Mouse (Mus musculus) midbrain, embryonic 16.5 days (tissue): ENCODE results near the gene Ndrg3. TPM values are rescaled to one million over a fixed set of nuclear protein-coding genes. Genes with fewer than 3 reads are reported as not detected.
A peak's percentile ranks its signal among the peaks of the same experiment; 100 is the strongest.

Experiments
- ATAC-seq: fragments of 200-750 bp; cut with Nextera tagmentation; 2 replicates; pipeline ENCODE4 v1.8.0; 2017; ENCODE audit warnings: moderate TSS enrichment
- H3K27ac ChIP-seq: fragments of 300-500 bp; sonication (generic); 2 replicates; pipeline ENCODE4 v1.5.1; 2014; ENCODE audit warnings: mild to moderate bottlenecking, low read length, mixed read lengths
- H3K27me3 ChIP-seq: fragments of 300-500 bp; sonication (generic); 2 replicates; pipeline ENCODE4 v1.6.1; 2014; ENCODE audit warnings: low read depth, low read length, mixed read lengths; ENCODE audit not compliant: control insufficient read depth, insufficient read depth
- H3K36me3 ChIP-seq: fragments of 300-500 bp; sonication (generic); 2 replicates; pipeline ENCODE4 v1.6.1; 2014; ENCODE audit warnings: mild to moderate bottlenecking, low read length, moderate library complexity, mixed read lengths; ENCODE audit not compliant: control insufficient read depth, insufficient read depth
- H3K4me1 ChIP-seq: fragments of 300-500 bp; sonication (generic); 2 replicates; pipeline ENCODE4 v1.6.1; 2014; ENCODE audit warnings: mild to moderate bottlenecking, low read length, mixed read lengths; ENCODE audit not compliant: control insufficient read depth, insufficient read depth
- H3K4me2 ChIP-seq: fragments of 300-500 bp; sonication (generic); 2 replicates; pipeline ENCODE4 v1.6.1; 2014; ENCODE audit warnings: mild to moderate bottlenecking, low read length, mixed read lengths
- H3K4me3 ChIP-seq: fragments of 300-500 bp; sonication (generic); 2 replicates; pipeline ENCODE4 v1.5.1; 2014; ENCODE audit warnings: low read depth, mild to moderate bottlenecking, low read length, moderate library complexity, mixed read lengths
- H3K9ac ChIP-seq: fragments of 300-500 bp; sonication (generic); 2 replicates; pipeline ENCODE4 v1.6.1; 2014; ENCODE audit warnings: low read depth, low read length, mixed read lengths
- H3K9me3 ChIP-seq: fragments of 300-500 bp; sonication (generic); replicated peaks from 2 replicates; pipeline ENCODE4 v1.6.1; 2014; ENCODE audit warnings: mild to moderate bottlenecking, low read length, mixed read lengths; ENCODE audit not compliant: control insufficient read depth, poor library complexity, severe bottlenecking
- WGBS: fragments of 180-500 bp; shearing (Covaris S2); extraction: QIAGEN DNeasy Blood & Tissue Kit; methylation state at CpG from one replicate; pipeline ENCODE4 v1.1.7; 2014; 5-methylcytosine and 5-hydroxymethylcytosine counted together
- polyA plus RNA-seq: library from polyadenylated mRNA; unstranded; fragments of >200 nt; fragmentation: Nextera tagmentation; extraction: Ambion mirVana; gene quantifications from 2 replicates; pipeline ENCODE4 v1.2.1, GENCODE M21; 2015

Gene Ndrg3
- polyA plus RNA-seq, 1 experiment from 2014 or later = 155 TPM

GRCm38 (mm10) chr2:157006511-157007233 is 14.8 kb upstream of the Ndrg3 start, which contains the start of gene Dsn1:
TSS of gene Dsn1 (minus strand) at chr2:157007154.
- H3K9me3 ChIP-seq = no peaks in the 10 kb centered on the region
- peak within 1 kb of the TSS; percentile 60 for H3K4me3 ChIP-seq
- H3K27ac ChIP-seq = peak within 1 kb of the TSS; percentile 76
- no peaks in the 10 kb centered on the region for H3K36me3 ChIP-seq
- peak within 1 kb of the TSS; percentile 99 for H3K4me2 ChIP-seq
- peak within 1 kb of the TSS; percentile 79 for H3K9ac ChIP-seq
- peaks cover 11% of the 10 kb centered on the region for H3K4me1 ChIP-seq
- peak; percentile 74 for ATAC-seq
- WGBS = under 1% methylated on average over 53 of the region's 56 CpGs
- H3K27me3 ChIP-seq = no peaks in the 10 kb centered on the region

- WGBS = 95% methylated on average over 4 of the region's 4 CpGs
- no peak overlapping the region for H3K4me3 ChIP-seq
- H3K9me3 ChIP-seq = no peaks in the 10 kb centered on the region
- H3K9ac ChIP-seq = no peak overlapping the region
- ATAC-seq = no peak
- peaks cover 9% of the 10 kb centered on the region for H3K4me1 ChIP-seq
- no peak overlapping the region for H3K4me2 ChIP-seq
- no peak overlapping the region for H3K27ac ChIP-seq
- no peaks in the 10 kb centered on the region for H3K27me3 ChIP-seq
- H3K36me3 ChIP-seq = no peaks in the 10 kb centered on the region
Observed at GRCm38 (mm10) chr2:157002321-157002720, 10.5 kb upstream of the Ndrg3 start.

GRCm38 (mm10) chr2:156998263-156998662 is 6.4 kb upstream of the Ndrg3 start:
- ATAC-seq = no peak
- no peak overlapping the region for H3K4me2 ChIP-seq
- H3K9ac ChIP-seq = no peak overlapping the region
- no peaks in the 10 kb centered on the region for H3K27me3 ChIP-seq
- H3K36me3 ChIP-seq = no peaks in the 10 kb centered on the region
- H3K4me1 ChIP-seq = no peaks in the 10 kb centered on the region
- no peaks in the 10 kb centered on the region for H3K9me3 ChIP-seq
- 93% methylated on average over 5 of the region's 5 CpGs for WGBS
- H3K4me3 ChIP-seq = no peak overlapping the region
- H3K27ac ChIP-seq = no peak overlapping the region

- ATAC-seq = no peak
- H3K9ac ChIP-seq = no peak overlapping the region
- H3K4me2 ChIP-seq = no peak overlapping the region
- H3K27me3 ChIP-seq = no peaks in the 10 kb centered on the region
- H3K4me1 ChIP-seq = no peaks in the 10 kb centered on the region
- no peaks in the 10 kb centered on the region for H3K36me3 ChIP-seq
- H3K9me3 ChIP-seq = no peaks in the 10 kb centered on the region
- H3K27ac ChIP-seq = no peak overlapping the region
- H3K4me3 ChIP-seq = no peak overlapping the region
- 69% methylated on average over 6 of the region's 6 CpGs for WGBS
Observed at GRCm38 (mm10) chr2:156996576-156996975, 4.7 kb upstream of the Ndrg3 start.

GRCm38 (mm10) chr2:156990727-156991431 is 977 bp downstream of the Ndrg3 start:
- no peaks in the 10 kb centered on the region for H3K27me3 ChIP-seq
- no peaks in the 10 kb centered on the region for H3K36me3 ChIP-seq
- WGBS = 3% methylated on average over 16 of the region's 16 CpGs
- peaks cover 10% of the 10 kb centered on the region for H3K4me1 ChIP-seq
- H3K27ac ChIP-seq = peak overlapping the region; percentile 85; the same call in 1 of the 2 replicates
- ATAC-seq = 0 out of 2 replicates have a peak, but pooled peaks have one; percentile 2
- peak overlapping the region; percentile 88 for H3K4me2 ChIP-seq
- no peaks in the 10 kb centered on the region for H3K9me3 ChIP-seq
- peak overlapping the region; percentile 92 for H3K4me3 ChIP-seq
- peak overlapping the region; percentile 96 for H3K9ac ChIP-seq

GRCm38 (mm10) chr2:156987316-156987715 is 4.5 kb downstream of the Ndrg3 start:
- WGBS = 90% methylated on average over 3 of the region's 3 CpGs
- no peaks in the 10 kb centered on the region for H3K27me3 ChIP-seq

GRCm38 (mm10) chr2:156982864-156983263 is 9.0 kb downstream of the Ndrg3 start:
- H3K4me3 ChIP-seq = no peak overlapping the region
- no peak overlapping the region for H3K4me2 ChIP-seq
- no peak overlapping the region for H3K9ac ChIP-seq
- H3K27me3 ChIP-seq = no peaks in the 10 kb centered on the region
- no peaks in the 10 kb centered on the region for H3K4me1 ChIP-seq
- no peaks in the 10 kb centered on the region for H3K9me3 ChIP-seq
- H3K27ac ChIP-seq = no peak overlapping the region
- ATAC-seq = no peak
- WGBS = 65% methylated on average over 2 of the region's 2 CpGs
- no peaks in the 10 kb centered on the region for H3K36me3 ChIP-seq

More at GRCm38 (mm10) chr2:156987316-156987715, 4.5 kb downstream of the Ndrg3 start:
- Histone ChIP-seq H3K27ac (no peak overlapping the region), H3K9ac (no peak overlapping the region), H3K4me1 (peaks cover 10% of the 10 kb centered on the region), H3K4me2 (no peak overlapping the region), H3K9me3 (no peaks in the 10 kb centered on the region), H3K4me3 (no peak overlapping the region), H3K36me3 (no peaks in the 10 kb centered on the region)
- no peak for ATAC-seq

GRCm38 (mm10) chr2:156981291-156981690 is 10.6 kb downstream of the Ndrg3 start:
- WGBS = 89% methylated on average over 4 of the region's 4 CpGs

GRCm38 (mm10) chr2:156980059-156980458 is 11.8 kb downstream of the Ndrg3 start:
- 67% methylated on average over 2 of the region's 2 CpGs for WGBS
- no peak overlapping the region for H3K4me3 ChIP-seq
- no peak overlapping the region for H3K9ac ChIP-seq
- no peak for ATAC-seq
- no peaks in the 10 kb centered on the region for H3K36me3 ChIP-seq
- no peaks in the 10 kb centered on the region for H3K9me3 ChIP-seq
- no peak overlapping the region for H3K4me2 ChIP-seq
- no peaks in the 10 kb centered on the region for H3K27me3 ChIP-seq
- no peak overlapping the region for H3K27ac ChIP-seq
- no peaks in the 10 kb centered on the region for H3K4me1 ChIP-seq

More at GRCm38 (mm10) chr2:156981291-156981690, 10.6 kb downstream of the Ndrg3 start:
- H3K4me2 ChIP-seq = no peak overlapping the region
- no peaks in the 10 kb centered on the region for H3K36me3 ChIP-seq
- ATAC-seq = no peak
- no peaks in the 10 kb centered on the region for H3K9me3 ChIP-seq
- no peak overlapping the region for H3K9ac ChIP-seq
- no peaks in the 10 kb centered on the region for H3K4me1 ChIP-seq
- no peak overlapping the region for H3K27ac ChIP-seq
- H3K4me3 ChIP-seq = no peak overlapping the region
- no peaks in the 10 kb centered on the region for H3K27me3 ChIP-seq
